Mouse (Mus musculus) gastrocnemius, adult 18-20 months (tissue): ENCODE data around the gene Nme1. TPM values are rescaled to one million over a fixed set of nuclear protein-coding genes. Genes with fewer than 3 reads are reported as not detected.
"Not testable (repeated sequence)": the region's sequence is repeated elsewhere in the genome, so short reads cannot be mapped to it uniquely, and the experiment has no call there.

ENCODE experiments used
- DNase-seq: peaks from one replicate; pipeline ENCODE4 v3.0.0; 2021; ENCODE audit warnings: low spot score
- total RNA-seq, 2 experiments: library from RNA; stranded (reverse); gene quantifications; 2 replicates each; pipeline ENCODE4 v1.2.3; 2021

The Nme1 gene
- total RNA-seq, 2 experiments from 2014 or later, result 10.0 to 11.6 TPM

GRCm38 (mm10) chr11:93967381-93967780 lies 940 bp downstream of the Nme1 start:
- no peak for DNase-seq

DNA sequence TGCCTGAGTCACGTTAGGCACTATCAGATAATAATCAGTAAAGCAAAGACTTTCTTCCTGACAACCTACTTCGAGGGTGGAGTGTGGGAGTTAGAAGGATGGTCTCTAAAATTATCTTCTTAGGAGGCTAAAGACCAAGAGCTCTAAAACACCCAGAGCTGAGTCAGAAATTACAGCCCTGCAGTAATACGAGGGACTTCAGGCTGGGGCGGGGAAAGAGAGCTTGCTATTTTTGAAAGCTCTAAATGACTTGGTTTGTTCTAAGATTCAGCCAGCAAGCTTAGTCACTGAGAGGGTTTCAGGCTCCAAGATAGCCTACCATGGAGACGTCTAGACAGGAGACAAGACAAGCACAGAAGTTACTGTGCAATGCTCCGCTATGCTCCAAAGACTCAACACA lies 2.9 kb downstream of the Nme1 start:
- DNase-seq, result no peak

DNA sequence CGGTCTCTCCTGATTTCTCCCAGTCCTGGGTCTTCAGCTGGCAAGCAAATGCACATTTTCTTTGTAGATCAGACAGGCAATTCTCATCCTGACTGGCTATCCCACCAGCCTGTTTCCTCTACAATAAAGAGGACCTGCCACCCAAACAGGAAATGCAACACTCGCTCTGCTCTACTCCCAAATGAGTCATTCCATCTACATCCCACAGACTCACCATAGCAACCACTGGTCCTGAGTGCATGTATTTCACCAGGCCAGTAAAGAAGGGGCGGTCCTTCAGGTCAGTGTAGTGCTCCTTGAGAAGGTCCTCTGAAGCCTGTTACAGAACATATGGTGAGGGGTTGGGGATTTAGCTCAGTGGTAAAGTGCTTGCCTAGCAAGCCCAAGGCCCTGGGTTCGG lies 5.3 kb downstream of the Nme1 start:
- DNase-seq, result no peak

- no peak for DNase-seq
Measured at GRCm38 (mm10) chr11:93961482-93961881, 6.8 kb downstream of the Nme1 start.

- no peak for DNase-seq
Measured at GRCm38 (mm10) chr11:93957746-93958145, 10.6 kb downstream of the Nme1 start.

DNA sequence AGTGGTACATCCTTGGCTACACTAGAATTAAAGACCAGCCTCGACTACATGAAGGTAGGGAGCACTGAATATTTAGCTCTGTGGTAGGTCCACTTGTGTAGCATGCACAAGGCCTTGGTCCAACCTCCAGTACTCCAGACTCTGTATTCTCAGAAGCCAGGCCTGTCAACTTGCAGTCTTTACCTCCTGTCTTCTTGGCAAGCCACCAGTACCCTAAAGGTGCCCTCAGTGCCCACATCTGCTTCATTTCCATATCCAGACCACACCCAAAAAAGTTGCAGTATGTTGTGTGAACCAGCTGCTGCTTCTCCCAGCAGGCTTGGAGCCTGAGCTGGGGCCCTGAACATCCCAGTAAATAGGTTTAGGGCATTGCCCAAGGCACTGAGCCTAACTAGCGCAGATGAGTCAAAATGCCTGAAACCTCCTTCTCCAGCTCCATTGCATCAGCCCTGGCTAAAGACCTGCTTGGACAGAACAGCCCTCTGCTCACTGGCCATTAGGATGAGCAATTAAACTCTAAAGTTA lies 11.2 kb downstream of the Nme1 start:
- no peak for DNase-seq

- no peak for DNase-seq
Measured at GRCm38 (mm10) chr11:93956159-93956558, 12.2 kb downstream of the Nme1 start, which contains the start of gene Nme2. Gene Nme2 (minus strand): TSS chr11:93956259.

DNA sequence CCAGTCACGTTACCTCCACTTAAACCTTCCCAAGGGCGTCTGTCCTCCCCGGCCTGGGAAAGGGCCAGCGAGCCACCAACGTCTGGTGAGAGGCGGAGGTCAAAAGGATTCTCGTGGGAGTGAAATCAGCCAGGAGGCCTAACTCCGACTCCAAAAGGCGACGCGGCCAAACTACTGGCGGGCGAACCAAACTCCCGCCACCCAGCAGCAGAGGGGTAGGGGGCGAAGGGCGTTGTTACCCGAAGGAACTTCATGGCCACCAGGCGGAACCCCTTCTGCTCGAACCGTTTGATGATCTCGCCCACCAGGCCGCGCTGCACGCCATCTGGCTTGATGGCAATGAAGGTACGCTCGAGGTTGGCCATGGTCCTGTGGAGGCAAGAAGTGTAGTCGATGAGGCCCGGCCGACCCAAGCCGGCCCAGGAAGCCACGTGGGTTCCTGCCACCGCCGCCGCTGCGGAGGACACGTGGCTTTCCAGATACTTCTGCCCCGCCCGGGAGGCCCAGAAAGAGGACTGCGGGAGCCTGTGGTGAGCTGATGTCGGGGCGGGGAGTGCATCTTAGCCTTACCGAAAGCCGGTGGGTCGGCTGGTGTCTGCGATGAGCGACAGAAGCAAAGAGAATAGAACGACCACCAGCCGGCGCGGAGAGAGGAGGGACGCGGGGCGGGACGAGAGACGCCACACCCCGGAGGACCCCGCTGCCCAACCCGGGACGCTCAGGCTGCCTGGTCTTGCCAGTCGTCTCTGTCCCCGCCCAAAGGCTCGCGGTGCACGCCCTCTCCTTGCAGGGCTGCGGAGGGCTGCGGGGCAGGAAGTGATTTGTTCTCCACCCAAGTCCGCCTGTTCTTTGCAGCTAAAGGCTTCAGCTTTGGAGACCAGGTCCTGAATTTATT lies 12.8 kb downstream of the Nme1 start:
- DNase-seq, result peak; percentile 94

GRCm38 (mm10) chr11:93954738-93955255 lies 13.5 kb downstream of the Nme1 start:
- DNase-seq, result no peak

DNA sequence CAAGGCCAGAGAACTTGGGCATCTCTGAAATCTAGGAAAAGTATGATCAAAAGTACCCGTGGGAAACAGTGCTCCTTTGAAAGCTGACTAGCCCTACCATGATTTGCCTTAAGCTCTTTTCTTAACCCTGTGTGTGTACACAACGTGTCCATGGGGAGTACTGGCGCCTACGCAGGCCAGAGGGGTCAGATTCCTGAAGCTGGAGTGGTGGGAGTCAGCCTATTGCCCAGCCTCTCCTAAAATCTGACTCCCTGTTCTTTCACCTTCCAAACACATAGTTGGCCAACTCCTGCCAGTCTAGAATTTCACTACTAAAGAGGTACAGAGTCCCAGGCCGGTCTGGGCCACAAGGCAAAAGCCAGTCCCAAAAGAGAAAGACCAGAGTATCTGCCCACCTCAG lies 15.9 kb downstream of the Nme1 start:
- peak; percentile 38 for DNase-seq

- DNase-seq, result no peak
Measured at GRCm38 (mm10) chr11:93950045-93950444, 18.3 kb downstream of the Nme1 start.

DNA sequence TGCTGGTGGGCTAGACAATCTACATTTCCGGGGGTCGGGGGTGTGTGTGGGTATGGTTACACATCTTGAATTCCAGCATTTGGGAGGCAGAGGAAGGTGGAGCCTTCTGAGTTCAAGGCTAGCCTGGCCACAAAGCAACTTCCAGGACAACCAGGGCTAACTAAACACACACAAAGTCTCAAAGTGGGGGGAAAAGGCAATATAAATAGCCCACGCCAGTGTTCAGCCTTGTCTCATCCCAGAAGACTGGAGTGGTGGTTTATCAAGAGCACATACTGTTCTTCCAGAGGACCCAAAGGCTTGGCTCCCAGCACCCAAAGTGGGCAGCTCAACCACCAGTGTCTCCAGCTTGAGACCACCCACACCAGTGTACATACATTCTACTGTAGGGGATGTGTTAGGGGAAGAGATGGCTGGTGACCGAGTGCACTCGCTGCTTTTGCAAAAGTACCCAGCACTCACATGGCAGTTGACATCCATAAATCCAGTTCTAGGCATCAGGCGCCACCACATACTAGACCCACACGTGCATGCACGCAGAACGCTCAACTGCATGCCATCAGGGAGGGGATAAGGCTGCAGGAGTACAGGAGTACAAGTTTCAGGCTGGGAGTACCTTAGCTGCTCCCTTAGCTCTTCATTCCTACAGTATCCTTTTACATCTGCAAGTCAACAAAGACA lies 19.3 kb downstream of the Nme1 start:
- no peak for DNase-seq

DNA sequence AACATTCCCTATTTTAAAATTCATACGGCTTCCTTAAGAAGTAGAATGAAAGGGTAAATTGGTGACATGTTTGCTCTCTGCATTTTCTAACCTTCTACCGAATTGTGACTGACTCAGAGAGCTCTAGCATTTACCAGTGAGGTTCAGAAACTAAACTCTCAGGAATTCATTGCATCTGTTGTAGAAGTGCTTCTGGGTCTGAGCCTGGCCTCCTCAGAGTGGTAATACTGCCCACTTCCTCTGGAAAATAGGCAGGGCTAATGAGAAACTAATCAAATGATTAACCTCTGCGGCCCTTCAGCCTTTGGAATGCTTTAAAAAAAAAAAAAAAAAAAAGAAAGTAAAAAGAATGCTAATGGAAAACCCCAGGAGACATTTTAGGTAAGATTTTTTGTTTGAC lies 23.3 kb downstream of the Nme1 start:
- no peak for DNase-seq

DNA sequence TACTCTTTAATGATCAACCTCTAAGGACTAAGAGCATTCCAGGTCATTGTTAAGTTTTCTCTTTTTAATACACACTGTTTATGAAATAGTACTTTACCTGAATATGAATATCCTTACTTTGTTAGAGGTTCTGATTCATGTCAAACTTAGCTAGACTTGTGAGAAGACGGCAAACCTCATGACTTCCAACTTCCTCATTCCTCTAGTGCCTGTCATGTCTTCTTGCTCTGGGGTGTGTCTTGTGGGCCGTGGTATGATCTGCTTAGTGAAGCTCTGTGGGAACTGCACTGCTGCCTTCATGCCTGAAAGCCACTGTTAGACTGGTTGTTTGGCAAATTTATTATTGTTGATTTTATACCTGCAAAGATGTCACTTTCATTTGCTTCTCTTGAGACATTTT lies 27.4 kb downstream of the Nme1 start:
- no peak for DNase-seq

GRCm38 (mm10) chr11:93929106-93929505 lies 39.2 kb downstream of the Nme1 start:
- DNase-seq, result no peak

- DNase-seq, result not testable (repeated sequence)
Measured at GRCm38 (mm10) chr11:93915019-93915418, 53.3 kb downstream of the Nme1 start.

- DNase-seq, result no peak
Measured at GRCm38 (mm10) chr11:93911603-93912002, 56.7 kb downstream of the Nme1 start.

DNA sequence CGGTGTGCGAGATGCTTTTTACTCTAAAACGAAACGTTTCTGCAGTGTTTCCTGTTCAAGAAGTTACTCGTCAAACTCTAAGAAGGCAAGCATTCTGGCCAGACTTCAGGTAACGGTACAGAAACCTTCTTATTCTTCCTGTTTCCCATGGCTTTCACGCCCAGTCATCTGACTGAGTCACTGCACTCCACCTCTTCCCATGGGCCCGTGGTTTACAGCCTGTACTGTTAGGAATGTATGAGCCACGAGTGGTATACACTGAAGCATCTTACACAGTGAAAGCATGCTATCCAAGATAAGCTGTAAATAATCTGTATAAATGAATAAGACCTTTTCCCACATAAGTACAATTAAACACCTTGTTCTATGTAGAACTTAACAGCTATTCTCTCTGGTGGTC lies 59.5 kb downstream of the Nme1 start:
- DNase-seq, result no peak

DNA sequence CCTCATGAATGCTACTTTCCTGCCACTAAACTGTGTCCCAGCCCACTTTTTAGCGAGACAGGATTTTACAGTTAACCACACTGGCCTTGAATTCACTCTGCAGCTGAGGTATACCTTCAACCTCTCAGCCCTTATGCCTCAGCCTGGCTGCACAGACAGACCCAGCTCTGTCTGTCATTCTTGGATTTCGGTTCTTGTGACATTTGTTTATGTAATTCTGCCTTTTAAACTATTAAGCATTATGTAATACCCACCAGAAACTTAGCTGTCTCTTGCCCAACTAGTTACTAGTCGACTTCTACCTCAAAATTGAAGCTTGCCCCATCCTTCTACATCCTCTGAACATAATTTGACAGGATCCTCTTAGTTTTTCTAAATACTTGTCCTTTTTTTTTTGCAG lies 60.5 kb downstream of the Nme1 start:
- DNase-seq, result no peak
